Mouse (Mus musculus): ENCODE data around the gene Chrna4. TPM values are rescaled to one million over a fixed set of nuclear protein-coding genes. Genes with fewer than 3 reads are reported as not detected.

Gene Chrna4
- polyA plus RNA-seq, 1 experiment from 2014 or later = 50.8 TPM

DNA sequence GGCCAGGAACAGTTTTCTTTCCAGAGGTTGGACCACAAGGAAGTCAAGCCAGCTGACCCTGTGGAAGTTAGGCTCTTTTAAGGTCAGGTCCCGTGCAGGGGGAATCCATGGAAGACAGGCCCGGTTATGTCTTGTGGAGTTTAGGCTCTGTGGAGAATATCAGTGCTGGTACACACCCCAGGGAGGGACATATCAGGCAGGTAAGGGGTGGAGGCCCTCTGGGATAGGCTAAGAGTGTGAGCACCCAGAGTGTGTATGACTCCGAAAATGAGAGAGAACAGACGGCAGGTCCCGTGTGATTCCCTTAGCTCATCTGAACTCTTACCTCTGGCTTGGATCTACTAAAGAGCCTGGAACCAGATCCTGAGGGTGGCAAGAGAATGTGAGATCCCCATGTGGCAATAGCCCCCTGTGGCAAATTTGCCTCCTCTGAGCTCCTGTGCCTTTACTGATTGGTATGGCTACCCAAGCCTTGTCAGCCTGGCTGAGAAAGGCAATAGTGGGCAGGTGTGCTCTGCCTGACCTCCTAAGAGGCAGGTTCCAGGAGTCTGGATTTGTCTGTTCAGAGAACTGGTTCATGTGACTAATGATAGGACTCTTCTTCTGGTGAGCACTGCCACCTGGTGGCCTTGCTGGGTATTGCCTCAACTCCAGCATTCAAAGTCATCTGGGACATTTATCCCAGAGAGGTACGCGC is 28.5 kb upstream of the Chrna4 start:
- no peaks in the 10 kb centered on the region for H3K9me3 ChIP-seq (ENCODE audit: control insufficient read depth, low read length)
- no peak overlapping the region for H3K27ac ChIP-seq (replicated peaks; ENCODE audit: low read depth, low read length)
- WGBS = 54% methylated on average over 7 of the region's 7 CpGs
- ATAC-seq (ENCODE audit: low FRiP score, low TSS enrichment) (peak; percentile 42; the same call in 1 of the 2 replicates), DNase-seq (peak; percentile 92)
- no peaks in the 10 kb centered on the region for H3K27me3 ChIP-seq (ENCODE audit: control insufficient read depth, insufficient read depth, low read length)
- no peak overlapping the region for H3K4me3 ChIP-seq (replicated peaks; ENCODE audit: low read depth, low read length)
- no peaks in the 10 kb centered on the region for H3K36me3 ChIP-seq (ENCODE audit: control insufficient read depth, insufficient read depth, low read length)
- no peak overlapping the region for H3K4me2 ChIP-seq (ENCODE audit: low read length)
- H3K4me1 ChIP-seq (ENCODE audit: control insufficient read depth, insufficient read depth, low read length) = no peaks in the 10 kb centered on the region
- H3K9ac ChIP-seq (replicated peaks; ENCODE audit: low read length) = no peak overlapping the region

DNA sequence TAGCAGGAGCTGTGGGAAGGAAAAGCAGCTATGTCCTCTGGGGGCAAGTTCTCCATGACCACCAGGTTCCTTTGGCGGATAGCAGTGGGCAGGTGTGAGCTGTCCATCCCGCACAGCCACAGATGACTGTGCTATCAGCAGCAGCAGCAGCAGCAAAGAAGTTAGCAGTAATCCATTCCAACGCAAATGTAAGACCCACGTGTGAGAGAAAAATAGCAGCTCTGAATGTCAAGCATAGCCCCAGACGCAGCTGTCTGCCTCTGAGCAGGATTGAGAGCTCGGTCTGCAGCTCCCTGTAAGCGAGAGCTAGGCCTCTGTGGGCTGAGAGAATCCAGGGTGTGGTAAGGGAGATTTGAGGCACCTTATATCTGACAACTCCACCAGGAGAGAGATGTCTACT is 26.8 kb upstream of the Chrna4 start:
- Histone ChIP-seq H3K9me3 (ENCODE audit: control insufficient read depth, low read length) (no peaks in the 10 kb centered on the region), H3K27me3 (ENCODE audit: control insufficient read depth, insufficient read depth, low read length) (no peaks in the 10 kb centered on the region), H3K36me3 (ENCODE audit: control insufficient read depth, insufficient read depth, low read length) (no peaks in the 10 kb centered on the region), H3K27ac (replicated peaks; ENCODE audit: low read depth, low read length) (no peak overlapping the region), H3K4me1 (ENCODE audit: control insufficient read depth, insufficient read depth, low read length) (no peaks in the 10 kb centered on the region), H3K4me3 (replicated peaks; ENCODE audit: low read depth, low read length) (no peak overlapping the region), H3K9ac (replicated peaks; ENCODE audit: low read length) (no peak overlapping the region), H3K4me2 (ENCODE audit: low read length) (no peak overlapping the region)
- DNase-seq = no peak
- WGBS = 58% methylated on average over 7 of the region's 7 CpGs
- ATAC-seq (ENCODE audit: low FRiP score, low TSS enrichment) = no peak

DNA sequence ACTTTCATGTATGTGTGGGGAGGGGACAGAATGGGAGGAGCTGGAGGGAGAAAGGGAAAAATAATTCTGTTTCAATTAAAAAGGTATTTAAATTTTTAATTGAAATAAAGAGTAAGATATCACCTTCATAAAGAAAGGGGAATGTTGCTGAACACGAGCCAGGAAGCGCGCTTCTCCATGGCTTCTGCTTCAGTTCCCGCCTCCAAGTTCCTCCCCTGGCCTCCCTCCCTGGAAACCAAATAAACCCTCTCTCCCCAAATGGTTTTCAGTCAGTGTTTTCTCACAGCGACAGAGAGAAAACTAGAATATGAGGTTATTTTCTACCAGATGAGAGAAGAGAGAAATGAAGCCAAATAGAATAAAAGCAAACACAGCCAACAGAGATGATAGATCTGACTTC is 25.2 kb upstream of the Chrna4 start:
- Histone ChIP-seq H3K4me3 (replicated peaks; ENCODE audit: low read depth, low read length) (no peak overlapping the region), H3K4me1 (ENCODE audit: control insufficient read depth, insufficient read depth, low read length) (no peaks in the 10 kb centered on the region), H3K27me3 (ENCODE audit: control insufficient read depth, insufficient read depth, low read length) (no peaks in the 10 kb centered on the region), H3K4me2 (ENCODE audit: low read length) (no peak overlapping the region), H3K9ac (replicated peaks; ENCODE audit: low read length) (no peak overlapping the region), H3K36me3 (ENCODE audit: control insufficient read depth, insufficient read depth, low read length) (no peaks in the 10 kb centered on the region), H3K27ac (replicated peaks; ENCODE audit: low read depth, low read length) (no peak overlapping the region), H3K9me3 (ENCODE audit: control insufficient read depth, low read length) (no peaks in the 10 kb centered on the region)
- 72% methylated on average over 5 of the region's 5 CpGs for WGBS
- DNase-seq (no peak), ATAC-seq (ENCODE audit: low FRiP score, low TSS enrichment) (no peak)

DNA sequence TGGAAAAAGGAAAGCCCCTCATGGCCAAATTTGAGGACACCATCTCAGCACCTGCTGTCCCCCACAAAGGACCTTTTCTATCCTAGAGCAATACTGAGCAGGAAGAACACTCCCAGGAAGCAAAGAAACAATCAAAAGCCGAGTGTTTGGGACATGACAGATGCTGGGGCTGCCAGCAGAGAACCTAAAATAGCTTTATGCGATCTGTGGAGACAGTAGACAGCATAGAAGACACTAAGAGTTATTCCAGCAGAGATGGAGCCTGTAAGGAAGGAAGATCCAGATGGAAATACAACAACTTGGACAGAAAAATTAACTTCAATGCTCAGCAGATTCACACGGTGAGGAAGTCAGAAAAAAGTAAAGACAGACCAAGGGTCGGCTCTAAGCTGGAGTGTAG is 22.5 kb upstream of the Chrna4 start:
- no peak overlapping the region for H3K9ac ChIP-seq (replicated peaks; ENCODE audit: low read length)
- H3K9me3 ChIP-seq (ENCODE audit: control insufficient read depth, low read length) = no peaks in the 10 kb centered on the region
- H3K4me3 ChIP-seq (replicated peaks; ENCODE audit: low read depth, low read length) = no peak overlapping the region
- no peaks in the 10 kb centered on the region for H3K4me1 ChIP-seq (ENCODE audit: control insufficient read depth, insufficient read depth, low read length)
- no peak for DNase-seq
- no peak overlapping the region for H3K4me2 ChIP-seq (ENCODE audit: low read length)
- H3K27ac ChIP-seq (replicated peaks; ENCODE audit: low read depth, low read length) = no peak overlapping the region
- WGBS = 73% methylated on average over 4 of the region's 4 CpGs
- H3K36me3 ChIP-seq (ENCODE audit: control insufficient read depth, insufficient read depth, low read length) = no peaks in the 10 kb centered on the region
- no peaks in the 10 kb centered on the region for H3K27me3 ChIP-seq (ENCODE audit: control insufficient read depth, insufficient read depth, low read length)
- ATAC-seq (ENCODE audit: low FRiP score, low TSS enrichment) = no peak

DNA sequence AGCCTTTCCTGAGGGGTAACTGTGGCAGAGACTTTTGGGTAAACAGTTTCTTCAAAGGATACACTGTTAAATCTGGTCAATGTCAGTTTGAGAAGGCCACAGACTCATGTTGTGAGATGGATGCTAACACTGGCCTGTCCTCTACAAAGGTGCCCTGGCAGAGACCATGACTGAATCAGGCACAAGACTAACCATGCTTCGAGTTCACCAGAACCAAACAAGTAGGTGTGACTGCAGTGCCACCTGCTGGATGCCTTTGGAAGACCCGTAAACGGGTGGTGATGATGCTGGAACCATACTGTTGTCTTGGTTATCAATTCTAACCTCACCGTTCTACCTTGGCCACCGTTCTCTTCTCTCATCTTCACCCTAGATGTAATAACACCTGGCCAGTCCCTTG is 16.8 kb upstream of the Chrna4 start:
- Histone ChIP-seq H3K27me3 (ENCODE audit: control insufficient read depth, insufficient read depth, low read length) (no peaks in the 10 kb centered on the region), H3K4me2 (ENCODE audit: low read length) (no peak overlapping the region), H3K36me3 (ENCODE audit: control insufficient read depth, insufficient read depth, low read length) (no peaks in the 10 kb centered on the region), H3K4me1 (ENCODE audit: control insufficient read depth, insufficient read depth, low read length) (peaks cover 23% of the 10 kb centered on the region), H3K9ac (replicated peaks; ENCODE audit: low read length) (no peak overlapping the region), H3K27ac (replicated peaks; ENCODE audit: low read depth, low read length) (no peak overlapping the region), H3K4me3 (replicated peaks; ENCODE audit: low read depth, low read length) (no peak overlapping the region), H3K9me3 (ENCODE audit: control insufficient read depth, low read length) (no peaks in the 10 kb centered on the region)
- 20% methylated on average over 5 of the region's 5 CpGs for WGBS
- peak; percentile 94 for DNase-seq
- no peak; the same call in 1 of the 2 replicates for ATAC-seq (ENCODE audit: low FRiP score, low TSS enrichment)

DNA sequence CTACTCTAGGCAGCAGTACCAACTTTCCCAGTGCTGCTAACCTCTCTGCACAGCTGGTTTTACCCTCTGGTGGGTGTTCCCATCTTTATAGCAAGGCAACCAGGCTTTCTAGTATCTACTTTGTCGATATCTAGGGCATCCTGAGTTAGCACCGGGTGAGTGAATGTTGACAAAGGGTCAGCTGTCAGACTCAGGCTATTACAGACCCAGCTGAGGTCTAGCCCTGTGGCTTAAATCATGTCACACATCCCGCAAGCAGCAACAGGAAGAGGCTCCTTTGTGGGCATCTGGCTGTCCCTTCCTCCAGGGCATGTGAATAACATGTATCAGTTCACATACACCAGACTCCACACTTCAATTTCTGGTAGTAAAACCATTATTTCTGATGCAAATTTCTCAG is 14.8 kb upstream of the Chrna4 start:
- ATAC-seq (ENCODE audit: low FRiP score, low TSS enrichment) (no peak), DNase-seq (no peak)
- Histone ChIP-seq H3K27ac (replicated peaks; ENCODE audit: low read depth, low read length) (peak overlapping the region; percentile 60), H3K27me3 (ENCODE audit: control insufficient read depth, insufficient read depth, low read length) (no peaks in the 10 kb centered on the region), H3K4me1 (ENCODE audit: control insufficient read depth, insufficient read depth, low read length) (peaks cover 23% of the 10 kb centered on the region), H3K4me3 (replicated peaks; ENCODE audit: low read depth, low read length) (no peak overlapping the region), H3K4me2 (ENCODE audit: low read length) (no peak overlapping the region), H3K9ac (replicated peaks; ENCODE audit: low read length) (no peak overlapping the region), H3K36me3 (ENCODE audit: control insufficient read depth, insufficient read depth, low read length) (no peaks in the 10 kb centered on the region), H3K9me3 (ENCODE audit: control insufficient read depth, low read length) (no peaks in the 10 kb centered on the region)
- WGBS = 49% methylated on average over 3 of the region's 3 CpGs

DNA sequence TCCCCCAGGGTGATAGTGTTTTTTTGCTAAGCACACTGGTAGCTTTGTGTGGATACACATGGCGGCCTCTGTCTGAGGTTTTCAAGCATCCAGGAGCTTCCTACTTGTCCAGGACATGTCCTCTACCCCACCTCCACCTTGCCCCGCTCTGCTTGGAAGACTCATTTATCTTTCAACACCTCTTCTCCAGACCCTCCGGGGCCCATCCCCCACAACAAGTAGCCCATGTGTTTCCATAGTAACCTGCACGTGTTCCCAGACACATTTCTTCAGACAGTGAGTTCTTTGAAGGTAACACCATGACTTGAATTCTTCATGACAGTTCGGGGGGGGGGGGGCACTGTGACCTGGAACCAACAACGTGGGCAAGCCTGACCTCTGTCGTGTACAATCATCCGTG is 14.0 kb upstream of the Chrna4 start:
- Histone ChIP-seq H3K9ac (replicated peaks; ENCODE audit: low read length) (no peak overlapping the region), H3K27me3 (ENCODE audit: control insufficient read depth, insufficient read depth, low read length) (no peaks in the 10 kb centered on the region), H3K36me3 (ENCODE audit: control insufficient read depth, insufficient read depth, low read length) (no peaks in the 10 kb centered on the region), H3K27ac (replicated peaks; ENCODE audit: low read depth, low read length) (peak overlapping the region; percentile 60), H3K4me1 (ENCODE audit: control insufficient read depth, insufficient read depth, low read length) (peaks cover 23% of the 10 kb centered on the region), H3K9me3 (ENCODE audit: control insufficient read depth, low read length) (no peaks in the 10 kb centered on the region), H3K4me3 (replicated peaks; ENCODE audit: low read depth, low read length) (no peak overlapping the region), H3K4me2 (ENCODE audit: low read length) (no peak overlapping the region)
- DNase-seq = peak; percentile 81
- ATAC-seq (ENCODE audit: low FRiP score, low TSS enrichment) = peak; percentile 70
- 34% methylated on average over 8 of the region's 8 CpGs for WGBS

DNA sequence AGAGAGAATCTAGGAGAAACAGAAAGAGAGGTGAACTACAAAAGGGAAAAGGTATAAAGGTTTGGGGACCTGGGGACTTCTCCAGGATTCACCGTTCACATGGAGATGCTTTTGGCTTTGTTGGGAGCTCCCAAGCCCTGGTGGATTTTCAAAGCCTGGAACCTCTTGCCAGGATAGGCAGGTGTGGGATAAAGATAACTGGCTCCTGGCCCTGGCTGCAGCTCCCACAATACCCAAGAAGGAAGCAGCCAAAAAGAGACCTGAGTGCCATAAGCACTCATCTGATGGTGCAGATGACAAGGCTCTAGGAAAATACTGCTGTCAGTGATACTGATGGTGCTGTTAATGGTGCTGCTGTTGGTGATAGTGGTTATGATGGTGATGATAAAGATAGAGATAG is 8.8 kb upstream of the Chrna4 start:
- H3K27ac ChIP-seq (replicated peaks; ENCODE audit: low read depth, low read length) = no peak overlapping the region
- H3K4me2 ChIP-seq (ENCODE audit: low read length) = no peak overlapping the region
- H3K36me3 ChIP-seq (ENCODE audit: control insufficient read depth, insufficient read depth, low read length) = no peaks in the 10 kb centered on the region
- H3K9ac ChIP-seq (replicated peaks; ENCODE audit: low read length) = no peak overlapping the region
- DNase-seq (no peak), ATAC-seq (ENCODE audit: low FRiP score, low TSS enrichment) (no peak)
- H3K4me3 ChIP-seq (replicated peaks; ENCODE audit: low read depth, low read length) = no peak overlapping the region
- H3K27me3 ChIP-seq (ENCODE audit: control insufficient read depth, insufficient read depth, low read length) = no peaks in the 10 kb centered on the region
- peaks cover 8% of the 10 kb centered on the region for H3K4me1 ChIP-seq (ENCODE audit: control insufficient read depth, insufficient read depth, low read length)
- no peaks in the 10 kb centered on the region for H3K9me3 ChIP-seq (ENCODE audit: control insufficient read depth, low read length)
- 92% methylated on average over 1 of the region's 1 CpGs for WGBS

DNA sequence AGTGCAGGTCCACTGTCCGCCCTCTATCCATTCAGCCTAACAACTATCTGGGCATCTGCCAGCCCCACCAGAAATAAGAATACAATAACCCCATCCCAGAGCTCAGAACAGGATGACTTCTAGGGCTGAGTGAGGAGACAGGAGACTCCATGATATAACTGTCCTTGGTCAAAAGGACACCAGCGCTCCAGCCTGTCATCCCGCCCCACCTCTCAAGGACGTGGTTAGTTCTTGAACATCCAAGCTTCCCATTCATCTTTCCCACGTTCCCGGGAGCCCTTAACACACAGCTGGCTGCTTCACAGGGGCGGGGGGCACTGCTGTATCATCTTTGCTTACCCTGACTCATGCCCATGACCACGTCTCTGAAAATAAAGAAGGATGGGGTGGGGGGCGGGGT is 5.6 kb upstream of the Chrna4 start:
- no peaks in the 10 kb centered on the region for H3K36me3 ChIP-seq (ENCODE audit: control insufficient read depth, insufficient read depth, low read length)
- no peak overlapping the region for H3K4me3 ChIP-seq (replicated peaks; ENCODE audit: low read depth, low read length)
- no peak overlapping the region for H3K9ac ChIP-seq (replicated peaks; ENCODE audit: low read length)
- no peak overlapping the region for H3K27ac ChIP-seq (replicated peaks; ENCODE audit: low read depth, low read length)
- H3K27me3 ChIP-seq (ENCODE audit: control insufficient read depth, insufficient read depth, low read length) = no peaks in the 10 kb centered on the region
- no peak overlapping the region for H3K4me2 ChIP-seq (ENCODE audit: low read length)
- DNase-seq (no peak), ATAC-seq (ENCODE audit: low FRiP score, low TSS enrichment) (no peak)
- no peaks in the 10 kb centered on the region for H3K9me3 ChIP-seq (ENCODE audit: control insufficient read depth, low read length)
- WGBS = 81% methylated on average over 9 of the region's 9 CpGs
- H3K4me1 ChIP-seq (ENCODE audit: control insufficient read depth, insufficient read depth, low read length) = peaks cover 8% of the 10 kb centered on the region
